Mouse (Mus musculus) stomach, embryonic 15.5 days (tissue): ENCODE measurements around the gene Klk7. TPM values are rescaled to one million over a fixed set of nuclear protein-coding genes. Genes with fewer than 3 reads are reported as not detected.
A peak's percentile ranks its signal among the peaks of the same experiment; 100 is the strongest.

Source experiments
- ATAC-seq: fragments of 200-750 bp; cut with Nextera tagmentation; 2 replicates; pipeline ENCODE4 v1.8.0; 2017; ENCODE audit warnings: low read depth, moderate number of reproducible peaks, moderate TSS enrichment; ENCODE audit not compliant: insufficient read depth, low FRiP score
- H3K27ac ChIP-seq: fragments of 300-500 bp; sonication (generic); 2 replicates; pipeline ENCODE4 v1.5.1; 2015; ENCODE audit warnings: mild to moderate bottlenecking, inconsistent platforms
- H3K27me3 ChIP-seq: fragments of 300-500 bp; sonication (generic); replicated peaks from 2 replicates; pipeline ENCODE4 v1.6.1; 2015; ENCODE audit warnings: inconsistent platforms
- H3K36me3 ChIP-seq: fragments of 300-500 bp; sonication (generic); 2 replicates; pipeline ENCODE4 v1.6.1; 2015; ENCODE audit warnings: inconsistent platforms
- H3K4me1 ChIP-seq: fragments of 300-500 bp; sonication (generic); 2 replicates; pipeline ENCODE4 v1.6.1; 2015; ENCODE audit warnings: inconsistent platforms
- H3K4me2 ChIP-seq: fragments of 300-500 bp; sonication (generic); 2 replicates; pipeline ENCODE4 v1.6.1; 2015; ENCODE audit warnings: mild to moderate bottlenecking, inconsistent platforms
- H3K4me3 ChIP-seq: fragments of 300-500 bp; sonication (generic); replicated peaks from 2 replicates; pipeline ENCODE4 v1.5.1; 2015; ENCODE audit warnings: inconsistent platforms
- H3K9ac ChIP-seq: fragments of 300-500 bp; sonication (generic); 2 replicates; pipeline ENCODE4 v1.6.1; 2015; ENCODE audit warnings: inconsistent platforms
- H3K9me3 ChIP-seq: fragments of 300-500 bp; sonication (generic); 2 replicates; pipeline ENCODE4 v1.6.1; 2016; ENCODE audit warnings: inconsistent platforms
- WGBS: fragments of 180-500 bp; shearing (Covaris S2); methylation state at CpG from one replicate; pipeline ENCODE4 v1.1.7; 2015; 5-methylcytosine and 5-hydroxymethylcytosine counted together
- polyA plus RNA-seq: library from polyadenylated mRNA; unstranded; fragments of >200 nt; fragmentation: Nextera tagmentation; extraction: Ambion mirVana; gene quantifications from 2 replicates; pipeline ENCODE4 v1.2.1, GENCODE M21; 2015

Klk7 gene
- not detected in 2 replicates for polyA plus RNA-seq

DNA sequence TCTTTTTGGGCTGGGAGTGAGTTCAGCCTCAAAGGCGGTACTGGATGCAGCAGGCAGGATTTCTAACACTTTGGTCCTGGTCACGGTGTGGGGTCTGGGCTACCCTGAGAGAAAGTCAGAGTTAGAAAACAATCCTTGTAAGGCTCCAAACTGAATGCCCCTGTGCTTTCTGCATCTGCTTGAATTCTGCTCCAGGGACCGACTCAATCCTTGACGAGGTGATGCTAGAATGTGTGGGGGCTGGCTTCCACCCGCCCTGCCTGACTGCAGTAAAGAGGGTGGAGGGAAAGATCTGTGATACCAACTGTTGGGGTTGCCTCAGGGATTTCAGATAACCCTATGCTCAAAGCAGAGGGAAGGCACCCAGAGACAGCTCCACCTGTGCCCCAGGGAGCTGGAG is at the start of gene Klk7:
TSS of gene Klk7 (plus strand) at position 301 of the 400 bp plus-strand sequence.
- H3K27ac ChIP-seq = no peak within 1 kb of the TSS
- H3K36me3 ChIP-seq = no peaks in the 10 kb centered on the region
- 40% methylated on average over 5 of the region's 5 CpGs for WGBS
- no peak for ATAC-seq
- H3K4me1 ChIP-seq = no peaks in the 10 kb centered on the region
- H3K4me2 ChIP-seq = no peak within 1 kb of the TSS
- no peak within 1 kb of the TSS for H3K4me3 ChIP-seq
- no peak within 1 kb of the TSS for H3K9ac ChIP-seq
- H3K9me3 ChIP-seq = no peaks in the 10 kb centered on the region
- H3K27me3 ChIP-seq = no peaks in the 10 kb centered on the region

DNA sequence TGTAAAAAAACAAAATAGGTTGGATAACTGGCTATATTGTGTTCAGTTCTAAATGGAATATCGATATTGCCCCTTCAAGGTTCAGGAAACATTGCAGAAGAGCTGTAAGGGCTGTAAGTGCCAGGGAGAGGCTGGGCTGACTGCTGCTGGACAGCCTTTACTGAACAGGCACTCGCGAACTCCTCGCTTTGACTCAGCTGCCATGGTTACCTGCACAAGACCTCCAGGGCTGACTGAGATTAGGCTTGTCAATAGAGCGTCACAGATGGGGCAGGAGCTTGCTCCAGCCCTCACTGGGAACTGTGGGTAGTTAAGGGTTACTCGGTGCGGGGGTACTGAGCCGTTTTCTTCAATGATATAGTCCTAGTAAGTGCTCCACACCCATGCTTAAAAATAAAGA is 44.6 kb upstream of the Klk7 start:
- Histone ChIP-seq H3K27ac (no peak overlapping the region), H3K9me3 (no peaks in the 10 kb centered on the region), H3K36me3 (no peaks in the 10 kb centered on the region), H3K9ac (no peak overlapping the region), H3K27me3 (no peaks in the 10 kb centered on the region), H3K4me2 (no peak overlapping the region), H3K4me1 (no peaks in the 10 kb centered on the region), H3K4me3 (no peak overlapping the region)
- WGBS = 43% methylated on average over 8 of the region's 8 CpGs
- no peak for ATAC-seq

DNA sequence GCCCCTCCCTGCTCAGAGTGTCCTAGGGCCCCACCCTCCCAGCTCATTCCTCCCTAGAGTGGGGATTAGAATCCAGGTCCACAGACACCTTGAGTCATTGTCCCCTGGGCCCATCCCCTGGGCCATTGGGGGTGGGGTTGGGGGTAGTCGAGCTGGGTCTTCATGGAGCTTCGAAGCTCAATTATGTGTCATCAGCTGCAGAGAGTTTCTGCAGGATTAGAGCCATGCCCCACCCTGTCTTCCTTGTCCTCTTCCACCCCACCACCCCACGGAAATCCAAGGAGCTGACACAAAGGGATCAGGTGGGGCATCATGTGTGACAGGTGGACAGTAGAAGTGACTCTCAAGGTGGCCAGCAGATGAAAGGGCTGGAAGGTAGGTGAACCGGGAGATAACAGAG is 42.5 kb upstream of the Klk7 start, which contains the start of gene Klk12:
TSS of gene Klk12 (plus strand) at position 301 of the 400 bp plus-strand sequence.
- no peak within 1 kb of the TSS for H3K27ac ChIP-seq
- H3K27me3 ChIP-seq = no peaks in the 10 kb centered on the region
- no peak for ATAC-seq
- H3K36me3 ChIP-seq = no peaks in the 10 kb centered on the region
- H3K4me2 ChIP-seq = no peak within 1 kb of the TSS
- no peaks in the 10 kb centered on the region for H3K9me3 ChIP-seq
- H3K9ac ChIP-seq = no peak within 1 kb of the TSS
- H3K4me3 ChIP-seq = no peak within 1 kb of the TSS
- H3K4me1 ChIP-seq = no peaks in the 10 kb centered on the region
- 71% methylated on average over 4 of the region's 4 CpGs for WGBS

DNA sequence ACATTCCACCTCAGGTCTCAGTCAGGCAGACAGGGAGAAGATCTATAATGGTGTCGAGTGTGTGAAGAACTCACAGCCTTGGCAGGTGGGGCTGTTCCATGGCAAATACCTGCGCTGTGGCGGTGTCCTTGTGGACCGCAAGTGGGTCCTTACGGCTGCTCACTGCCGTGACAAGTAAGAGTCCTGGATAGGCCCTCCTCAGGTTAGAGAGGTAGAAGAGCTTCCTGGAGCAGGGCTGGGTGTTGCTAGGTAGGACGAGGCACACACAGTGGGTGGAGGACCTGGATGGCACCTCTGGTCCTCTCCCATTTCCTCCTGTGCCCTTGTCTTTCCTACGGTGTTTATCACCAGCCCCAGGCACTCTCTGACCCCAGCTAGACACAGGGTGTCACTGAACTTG is 41.5 kb upstream of the Klk7 start:
- WGBS = 84% methylated on average over 8 of the region's 8 CpGs
- H3K36me3 ChIP-seq = no peaks in the 10 kb centered on the region
- no peak overlapping the region for H3K9ac ChIP-seq
- H3K4me1 ChIP-seq = no peaks in the 10 kb centered on the region
- H3K4me2 ChIP-seq = no peak overlapping the region
- H3K27ac ChIP-seq = no peak overlapping the region
- no peaks in the 10 kb centered on the region for H3K27me3 ChIP-seq
- no peak for ATAC-seq
- no peaks in the 10 kb centered on the region for H3K9me3 ChIP-seq
- no peak overlapping the region for H3K4me3 ChIP-seq

DNA sequence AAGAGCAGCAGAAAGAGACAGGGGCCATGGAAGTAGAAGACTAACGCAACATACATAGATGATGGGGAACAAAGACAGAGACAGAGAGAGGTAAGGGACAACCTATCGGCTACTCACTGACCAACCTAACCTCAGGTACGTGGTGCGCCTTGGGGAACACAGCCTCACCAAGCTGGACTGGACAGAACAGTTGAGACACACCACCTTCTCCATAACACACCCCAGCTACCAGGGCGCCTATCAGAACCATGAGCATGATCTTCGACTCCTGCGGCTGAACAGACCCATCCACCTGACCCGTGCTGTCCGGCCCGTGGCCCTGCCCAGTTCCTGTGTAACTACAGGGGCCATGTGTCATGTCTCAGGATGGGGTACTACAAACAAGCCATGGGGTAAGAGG is 40.4 kb upstream of the Klk7 start:
- Histone ChIP-seq H3K36me3 (no peaks in the 10 kb centered on the region), H3K9me3 (no peaks in the 10 kb centered on the region), H3K9ac (no peak overlapping the region), H3K4me2 (no peak overlapping the region), H3K27me3 (no peaks in the 10 kb centered on the region), H3K4me1 (no peaks in the 10 kb centered on the region), H3K27ac (no peak overlapping the region), H3K4me3 (no peak overlapping the region)
- no peak for ATAC-seq
- 89% methylated on average over 10 of the region's 10 CpGs for WGBS

DNA sequence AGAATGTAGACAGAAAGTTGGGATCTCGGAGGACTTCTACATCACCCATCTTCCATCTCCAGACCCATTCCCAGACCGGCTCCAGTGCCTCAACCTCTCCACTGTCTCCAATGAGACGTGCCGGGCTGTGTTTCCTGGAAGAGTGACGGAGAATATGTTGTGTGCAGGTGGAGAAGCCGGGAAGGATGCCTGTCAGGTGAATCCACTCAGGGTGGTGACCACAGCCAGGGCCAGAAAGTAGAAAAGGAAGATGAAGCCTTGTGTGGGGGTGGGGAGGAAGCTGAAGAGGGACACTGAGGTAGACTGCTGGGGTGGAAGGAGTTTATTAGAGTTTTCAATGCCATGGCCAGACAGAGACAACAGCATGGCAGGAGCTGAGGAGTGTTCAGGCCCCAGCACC is 39.2 kb upstream of the Klk7 start:
- WGBS = 90% methylated on average over 6 of the region's 6 CpGs
- no peak overlapping the region for H3K27ac ChIP-seq
- no peaks in the 10 kb centered on the region for H3K9me3 ChIP-seq
- no peaks in the 10 kb centered on the region for H3K36me3 ChIP-seq
- H3K4me3 ChIP-seq = no peak overlapping the region
- no peak overlapping the region for H3K9ac ChIP-seq
- no peaks in the 10 kb centered on the region for H3K27me3 ChIP-seq
- no peak overlapping the region for H3K4me2 ChIP-seq
- no peaks in the 10 kb centered on the region for H3K4me1 ChIP-seq
- no peak for ATAC-seq

DNA sequence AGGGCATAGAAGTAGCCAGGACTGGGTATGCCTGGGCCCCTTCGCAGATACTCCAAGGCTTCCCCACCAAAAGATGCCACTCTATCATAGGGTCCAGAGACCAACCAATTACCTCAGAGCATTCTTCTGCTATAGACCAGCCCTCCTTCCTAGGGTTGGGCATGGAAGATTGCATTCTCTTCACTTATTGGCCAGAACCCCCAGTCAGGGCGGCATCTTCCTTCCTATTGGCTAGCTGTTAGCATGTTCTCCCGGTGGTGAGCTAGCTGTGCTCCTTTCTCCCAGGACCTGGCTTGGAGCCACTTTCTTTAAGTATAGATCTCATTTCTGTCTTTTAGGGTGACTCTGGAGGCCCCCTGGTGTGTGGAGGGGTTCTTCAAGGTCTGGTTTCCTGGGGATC is 38.2 kb upstream of the Klk7 start:
- no peak for ATAC-seq
- Histone ChIP-seq H3K27ac (no peak overlapping the region), H3K36me3 (no peaks in the 10 kb centered on the region), H3K9ac (no peak overlapping the region), H3K4me3 (no peak overlapping the region), H3K27me3 (no peaks in the 10 kb centered on the region), H3K4me1 (no peaks in the 10 kb centered on the region), H3K4me2 (no peak overlapping the region), H3K9me3 (no peaks in the 10 kb centered on the region)
- 79% methylated on average over 3 of the region's 3 CpGs for WGBS

DNA sequence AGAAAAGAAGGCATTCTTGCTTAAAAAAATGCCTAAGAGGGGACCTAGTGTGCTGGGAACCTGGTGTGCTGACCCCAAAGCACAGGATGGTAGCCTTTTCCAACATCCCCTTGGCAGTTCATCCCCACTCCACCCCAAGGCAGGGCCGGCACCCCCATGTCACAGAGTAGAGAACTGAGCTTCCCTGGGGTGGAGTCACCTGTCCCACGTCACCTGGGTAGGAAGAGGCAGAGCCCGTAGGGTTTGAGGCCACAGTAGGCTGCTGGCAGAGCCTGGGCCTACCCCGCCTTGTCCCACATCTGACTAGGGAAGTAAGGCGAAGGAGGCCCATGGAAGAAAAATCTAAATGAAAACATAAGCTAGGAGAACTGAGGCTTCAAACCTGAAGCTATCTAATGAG is 36.7 kb upstream of the Klk7 start, which contains the start of gene Klk11:
TSS of gene Klk11 (plus strand) at position 241 of the 400 bp plus-strand sequence.
- peak within 1 kb of the TSS; percentile 74 for H3K27ac ChIP-seq
- H3K4me3 ChIP-seq = no peak within 1 kb of the TSS

DNA sequence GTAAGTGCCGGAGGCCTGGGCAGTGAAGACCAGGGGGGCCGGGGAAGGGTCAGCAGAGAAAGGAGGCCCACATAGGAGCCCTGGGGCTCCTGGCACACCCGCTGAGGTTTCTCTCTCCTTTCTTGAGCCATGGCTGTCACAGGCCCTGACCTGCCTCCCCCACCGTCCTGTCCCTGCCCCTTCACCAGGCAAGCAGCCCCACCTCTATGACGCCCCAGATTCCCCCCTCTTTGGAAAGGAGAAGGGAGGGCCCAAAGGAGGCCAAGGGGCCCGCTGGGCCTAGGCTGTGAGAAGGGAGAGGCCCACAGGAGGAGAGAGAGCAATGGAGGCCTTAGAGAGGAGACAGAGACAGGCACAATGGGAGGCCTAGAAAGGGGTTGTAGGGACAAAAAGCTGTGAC is 36.3 kb upstream of the Klk7 start:
- Histone ChIP-seq H3K27ac (peak overlapping the region; percentile 74), H3K27me3 (no peaks in the 10 kb centered on the region), H3K36me3 (no peaks in the 10 kb centered on the region), H3K4me3 (no peak overlapping the region), H3K9ac (no peak overlapping the region), H3K4me2 (no peak overlapping the region), H3K4me1 (no peaks in the 10 kb centered on the region), H3K9me3 (no peaks in the 10 kb centered on the region)
- 61% methylated on average over 6 of the region's 6 CpGs for WGBS
- peak; percentile 48; the same call in 1 of the 2 replicates for ATAC-seq

More for the DNA sequence above, 36.7 kb upstream of the Klk7 start, which contains the start of gene Klk11:
- WGBS = 76% methylated on average over 5 of the region's 5 CpGs
- H3K4me2 ChIP-seq = no peak within 1 kb of the TSS
- ATAC-seq = no peak
- H3K4me1 ChIP-seq = no peaks in the 10 kb centered on the region
- no peaks in the 10 kb centered on the region for H3K9me3 ChIP-seq
- H3K9ac ChIP-seq = no peak within 1 kb of the TSS
- H3K27me3 ChIP-seq = no peaks in the 10 kb centered on the region
- no peaks in the 10 kb centered on the region for H3K36me3 ChIP-seq

DNA sequence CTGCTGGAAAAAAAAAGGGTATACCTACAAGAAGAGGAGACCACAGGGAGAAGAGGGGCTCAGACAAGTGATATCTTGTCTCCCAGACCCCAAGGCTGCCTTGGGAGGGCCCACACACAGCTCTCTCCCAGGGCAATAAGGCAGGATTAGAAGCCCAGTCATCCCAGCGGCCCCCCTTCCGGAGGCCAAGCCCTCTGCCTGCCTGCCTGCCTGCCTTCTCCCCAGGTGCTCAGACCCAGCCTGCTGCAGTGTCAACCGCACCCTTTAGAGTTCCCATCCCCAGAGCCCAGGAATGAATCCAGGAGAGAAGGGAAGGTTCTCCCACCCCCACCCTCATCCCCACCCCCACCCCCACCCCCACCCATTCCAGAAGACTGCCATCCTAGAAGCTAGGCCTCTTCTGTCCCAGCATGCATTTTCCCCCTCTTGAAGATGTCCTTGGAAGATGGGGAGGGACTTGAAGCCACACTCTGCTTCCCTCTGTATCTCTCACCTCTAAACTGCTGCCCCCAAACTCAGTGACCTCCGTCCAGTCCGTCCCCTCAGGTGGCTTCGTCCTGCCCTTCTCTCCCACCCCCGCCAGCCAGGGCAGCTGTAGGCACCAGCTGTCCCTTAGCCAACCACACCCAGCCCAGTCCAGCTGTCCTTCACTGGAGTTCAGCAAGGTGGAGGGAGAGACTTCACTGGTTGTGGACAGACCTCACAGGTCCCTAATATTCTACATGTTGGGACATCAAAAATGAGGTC is 35.6 kb upstream of the Klk7 start:
- H3K9me3 ChIP-seq = no peaks in the 10 kb centered on the region
- peak overlapping the region; percentile 74 for H3K27ac ChIP-seq
- ATAC-seq = 0 out of 2 replicates have a peak, but pooled peaks have one; percentile 20
- no peaks in the 10 kb centered on the region for H3K27me3 ChIP-seq
- H3K4me1 ChIP-seq = no peaks in the 10 kb centered on the region
- H3K4me3 ChIP-seq = no peak overlapping the region
- 52% methylated on average over 6 of the region's 7 CpGs for WGBS
- H3K4me2 ChIP-seq = no peak overlapping the region
- no peaks in the 10 kb centered on the region for H3K36me3 ChIP-seq
- no peak overlapping the region for H3K9ac ChIP-seq

DNA sequence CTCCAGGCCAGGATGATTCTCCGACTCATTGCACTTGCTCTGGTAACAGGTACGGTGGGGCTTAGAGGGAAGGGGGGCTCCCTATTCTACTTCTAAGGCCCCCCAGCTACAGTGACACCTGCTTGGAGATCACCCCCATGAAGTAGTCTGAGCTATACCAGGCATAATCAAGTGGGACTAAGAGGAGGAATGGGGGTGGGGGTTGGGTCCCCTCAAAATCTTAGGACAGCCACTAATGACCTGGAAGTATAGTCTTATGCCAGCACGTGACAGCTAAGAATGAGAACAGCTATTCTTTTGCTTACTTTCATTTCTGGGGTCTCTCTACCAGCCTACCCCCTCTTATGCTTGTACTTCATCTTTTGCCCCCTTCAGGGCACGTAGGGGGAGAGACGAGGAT is 34.6 kb upstream of the Klk7 start:
- H3K27ac ChIP-seq = no peak overlapping the region

DNA sequence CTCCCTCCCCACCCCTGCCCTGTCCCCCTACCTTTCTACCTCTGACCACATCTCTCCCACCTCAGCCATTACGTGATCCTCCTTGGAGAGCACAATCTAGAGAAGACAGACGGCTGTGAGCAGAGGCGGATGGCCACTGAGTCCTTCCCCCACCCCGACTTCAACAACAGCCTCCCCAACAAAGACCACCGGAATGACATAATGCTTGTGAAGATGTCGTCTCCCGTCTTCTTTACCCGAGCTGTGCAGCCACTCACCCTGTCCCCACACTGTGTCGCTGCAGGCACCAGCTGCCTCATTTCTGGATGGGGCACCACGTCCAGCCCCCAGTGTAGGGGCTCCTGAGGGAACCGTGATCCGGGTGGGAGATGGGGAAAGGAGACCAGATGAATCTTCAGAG is 33.7 kb upstream of the Klk7 start:
- no peak overlapping the region for H3K9ac ChIP-seq
- H3K4me3 ChIP-seq = no peak overlapping the region
- H3K9me3 ChIP-seq = no peaks in the 10 kb centered on the region
- no peak overlapping the region for H3K27ac ChIP-seq
- H3K4me1 ChIP-seq = 0 out of 2 replicates have a peak, but pooled peaks cover 3% of the 10 kb centered on the region
- ATAC-seq = no peak
- 87% methylated on average over 12 of the region's 12 CpGs for WGBS
- H3K36me3 ChIP-seq = no peaks in the 10 kb centered on the region
- no peaks in the 10 kb centered on the region for H3K27me3 ChIP-seq
- no peak overlapping the region for H3K4me2 ChIP-seq

More for the DNA sequence above, 34.6 kb upstream of the Klk7 start:
- no peaks in the 10 kb centered on the region for H3K4me1 ChIP-seq
- H3K36me3 ChIP-seq = no peaks in the 10 kb centered on the region
- no peak overlapping the region for H3K4me2 ChIP-seq
- ATAC-seq = no peak
- H3K4me3 ChIP-seq = no peak overlapping the region
- no peak overlapping the region for H3K9ac ChIP-seq
- H3K27me3 ChIP-seq = no peaks in the 10 kb centered on the region
- WGBS = 86% methylated on average over 5 of the region's 5 CpGs
- H3K9me3 ChIP-seq = no peaks in the 10 kb centered on the region
